Mouse (Mus musculus): ENCODE data around the gene Vdr.

Vdr gene

DNA sequence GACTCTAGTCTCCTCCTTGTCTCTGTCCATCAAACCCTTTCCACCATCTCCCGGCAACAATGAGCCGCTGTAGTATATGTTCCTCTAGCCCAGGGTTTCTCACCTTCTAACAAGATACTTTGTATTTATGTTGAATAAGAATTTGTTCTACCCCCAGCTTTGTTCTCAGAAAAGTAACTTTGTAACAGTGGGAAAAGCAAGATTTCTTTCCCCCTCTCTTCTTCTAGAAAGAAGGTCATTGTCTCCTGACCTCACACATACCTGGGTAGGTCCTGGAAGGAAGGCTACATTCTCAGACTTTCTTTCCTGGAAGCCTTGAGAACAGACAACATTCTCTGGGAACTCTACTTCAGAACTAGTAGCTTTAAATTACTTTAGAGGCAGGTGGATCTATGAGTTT is at the start of gene Vdr:
Gene Vdr (minus strand): TSS at position 101 of the 400 bp plus-strand sequence.
- no peak for DNase-seq

DNA sequence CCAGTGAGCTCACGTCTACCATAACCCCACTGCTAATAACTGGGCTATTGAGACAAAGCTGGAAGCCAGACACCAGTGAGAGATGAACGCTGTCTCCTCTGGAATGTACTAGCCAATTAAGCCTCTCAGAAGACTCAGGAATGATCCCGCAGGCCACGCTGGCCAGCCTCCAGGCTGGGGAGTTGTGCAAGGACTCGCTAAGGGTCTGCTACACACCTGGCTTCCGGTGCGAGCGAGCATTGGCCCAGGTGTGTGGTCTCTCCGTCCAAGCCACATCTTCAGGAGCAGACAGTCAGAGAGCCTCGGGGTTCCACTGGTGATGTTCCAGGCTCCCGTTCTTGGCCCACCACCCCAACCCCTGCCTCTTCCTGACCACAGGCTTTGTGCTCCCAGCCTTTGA is 46.0 kb upstream of the Vdr start:
- DNase-seq: no peak

- DNase-seq: no peak
Observed at GRCm38 (mm10) chr15:97955742-97956141, 45.3 kb upstream of the Vdr start.

DNA sequence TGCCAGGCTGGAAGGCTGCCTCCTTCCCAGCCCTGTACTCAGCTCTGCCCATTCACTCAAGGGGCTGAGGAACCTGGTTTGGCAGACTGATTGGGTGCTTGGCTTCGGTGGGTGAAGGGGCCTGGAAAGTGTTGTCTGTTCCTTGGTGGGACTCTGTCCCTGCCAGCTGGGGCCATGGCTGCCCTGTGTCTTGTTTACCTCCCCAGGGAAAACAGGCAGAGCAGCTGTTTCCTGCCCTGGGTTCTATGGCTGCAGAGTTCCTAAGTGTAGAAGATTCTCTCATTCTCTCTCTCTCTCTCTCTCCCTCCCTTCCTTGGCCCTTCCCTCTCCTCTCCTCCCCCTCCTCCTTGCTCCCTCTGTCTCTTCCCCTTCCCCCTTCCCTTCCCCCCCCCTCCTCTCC is 44.9 kb upstream of the Vdr start:
- DNase-seq: no peak

DNA sequence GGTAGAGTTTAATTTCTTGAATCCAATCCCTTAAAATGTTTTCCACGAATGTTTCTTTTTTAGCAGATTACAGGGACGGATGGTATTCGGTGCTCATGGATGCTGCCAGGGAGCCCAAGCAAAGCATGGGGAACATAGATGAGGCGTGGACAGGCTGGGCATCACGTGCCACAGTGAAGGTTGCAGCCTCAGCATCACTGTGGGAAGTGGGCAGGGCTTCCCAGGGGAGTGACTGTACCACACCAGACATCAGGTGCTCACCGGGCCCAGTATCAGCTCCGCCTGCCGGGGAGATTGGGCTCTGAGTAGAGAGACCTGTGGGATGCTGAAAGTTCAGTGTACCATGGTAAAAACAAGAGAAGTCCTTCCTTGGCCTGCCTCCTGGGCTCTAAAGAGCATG is 44.2 kb upstream of the Vdr start:
- DNase-seq: no peak

- DNase-seq: no peak
Observed at GRCm38 (mm10) chr15:97952889-97953189, 42.4 kb upstream of the Vdr start.

GRCm38 (mm10) chr15:97952137-97952888 is 41.9 kb upstream of the Vdr start:
- peak; percentile 56 to 58 for DNase-seq

DNA sequence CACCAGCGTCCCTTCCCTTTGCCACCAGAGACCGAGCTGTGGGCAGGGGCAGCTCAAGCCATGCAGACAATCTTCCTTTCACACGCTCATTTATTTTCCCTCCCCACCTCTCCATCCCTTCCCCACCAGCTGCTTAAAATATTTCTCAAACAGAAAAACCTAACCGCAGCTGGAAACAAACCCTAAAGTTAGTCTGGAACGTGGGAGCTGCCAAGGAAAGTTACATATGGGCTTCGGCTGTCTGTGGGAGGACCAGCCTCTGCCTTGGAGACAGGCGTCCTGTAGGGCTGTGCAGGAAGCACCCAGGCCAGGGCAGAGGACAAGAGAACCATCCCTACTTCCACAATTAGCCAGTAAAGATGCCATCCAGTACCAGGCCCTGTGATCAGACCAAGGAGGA is 39.8 kb upstream of the Vdr start:
- no peak for DNase-seq

DNA sequence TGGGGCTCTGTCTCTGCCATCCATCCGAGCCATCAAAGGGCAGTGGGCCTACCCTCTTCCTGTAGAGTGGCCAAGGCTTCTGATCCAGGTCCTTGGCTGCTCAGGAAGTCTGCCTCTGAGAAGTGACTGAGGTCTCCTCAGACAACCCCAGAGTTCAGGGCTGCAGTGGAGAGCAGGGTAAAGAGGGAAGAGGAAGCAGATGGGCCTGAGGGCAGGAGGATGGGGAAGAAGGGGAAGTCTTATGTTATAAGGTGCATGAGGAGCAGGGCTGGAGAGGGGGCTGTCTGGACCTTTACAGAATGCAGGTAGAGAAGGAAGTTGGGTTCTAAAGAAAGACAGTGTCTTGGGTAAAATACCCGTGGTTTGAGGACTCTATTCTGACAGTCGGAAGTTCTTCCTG is 39.3 kb upstream of the Vdr start:
- no peak for DNase-seq

- no peak for DNase-seq
Observed at GRCm38 (mm10) chr15:97948720-97949119, 38.3 kb upstream of the Vdr start.

GRCm38 (mm10) chr15:97945656-97946315 is 35.4 kb upstream of the Vdr start:
- DNase-seq: no peak

DNA sequence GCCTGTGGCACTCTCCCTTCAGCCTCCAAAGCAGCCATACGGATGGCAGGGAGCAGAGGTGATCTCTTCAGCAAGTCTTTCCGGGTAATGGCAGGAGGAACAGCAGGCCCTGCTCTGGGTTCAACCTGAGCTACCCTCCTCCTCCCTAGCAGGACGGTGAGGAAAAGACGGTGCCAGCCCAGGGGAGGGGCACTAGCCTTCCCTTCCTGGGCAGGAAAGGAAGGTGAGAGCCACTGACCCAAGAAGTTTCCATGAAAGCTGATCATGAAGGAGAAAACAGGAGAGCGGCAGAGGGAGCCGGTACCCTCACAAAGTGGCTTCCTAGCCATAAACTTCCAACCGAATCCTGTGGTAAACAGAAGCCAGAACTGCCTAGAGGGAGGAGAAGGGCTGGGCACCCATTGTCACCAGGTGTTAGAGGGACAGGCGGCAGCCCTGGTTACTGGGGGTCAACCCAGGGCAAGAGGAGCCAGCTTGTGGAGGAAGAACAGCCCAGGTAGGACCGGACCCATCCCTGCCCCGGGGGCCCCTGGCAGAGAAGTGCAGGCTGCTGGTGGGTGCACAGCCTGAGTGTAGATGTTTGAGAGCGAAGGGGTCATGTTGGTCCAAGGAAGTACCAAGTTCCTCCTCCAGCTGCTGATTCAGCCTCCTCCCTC is 34.6 kb upstream of the Vdr start:
- DNase-seq: no peak

DNA sequence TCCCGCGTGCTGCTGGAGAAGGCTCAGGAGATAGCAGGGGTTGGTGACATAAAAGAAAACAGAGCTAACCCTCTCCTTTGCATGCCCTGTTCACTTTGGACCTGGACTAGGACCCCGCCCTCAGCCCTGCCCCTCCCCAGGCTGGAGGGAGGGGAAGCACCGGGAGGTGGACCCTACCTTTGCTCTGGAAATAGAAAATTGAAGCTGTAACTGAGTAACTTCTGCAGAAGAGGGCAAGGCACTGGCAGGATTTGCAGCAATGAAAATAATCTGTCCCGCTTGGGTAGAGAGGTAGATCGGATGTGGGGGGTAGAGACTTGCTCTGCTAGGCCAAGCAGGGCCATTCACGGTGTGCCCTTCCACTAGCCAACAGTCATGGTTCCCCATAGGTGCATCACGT is 32.9 kb upstream of the Vdr start:
- DNase-seq: no peak

DNA sequence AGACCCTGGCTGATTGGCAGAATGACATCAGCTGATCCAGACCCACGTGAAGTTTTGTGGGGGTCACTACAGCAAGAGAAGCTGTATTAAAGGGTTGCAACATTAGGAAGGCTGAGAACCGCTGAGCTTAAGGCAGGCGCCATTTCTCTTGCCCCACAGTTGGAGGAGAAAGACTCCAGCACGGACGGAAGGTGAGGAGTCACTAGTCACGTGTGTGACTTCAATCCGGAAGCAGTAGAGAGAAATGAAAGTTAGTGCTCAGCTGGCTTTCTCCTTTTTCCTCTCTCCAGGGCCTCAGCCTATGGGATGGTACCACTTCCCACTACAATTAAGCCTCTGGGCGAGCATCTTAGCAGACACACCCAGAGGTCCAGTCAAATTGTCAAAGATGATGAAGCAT is 32.1 kb upstream of the Vdr start:
- no peak for DNase-seq

DNA sequence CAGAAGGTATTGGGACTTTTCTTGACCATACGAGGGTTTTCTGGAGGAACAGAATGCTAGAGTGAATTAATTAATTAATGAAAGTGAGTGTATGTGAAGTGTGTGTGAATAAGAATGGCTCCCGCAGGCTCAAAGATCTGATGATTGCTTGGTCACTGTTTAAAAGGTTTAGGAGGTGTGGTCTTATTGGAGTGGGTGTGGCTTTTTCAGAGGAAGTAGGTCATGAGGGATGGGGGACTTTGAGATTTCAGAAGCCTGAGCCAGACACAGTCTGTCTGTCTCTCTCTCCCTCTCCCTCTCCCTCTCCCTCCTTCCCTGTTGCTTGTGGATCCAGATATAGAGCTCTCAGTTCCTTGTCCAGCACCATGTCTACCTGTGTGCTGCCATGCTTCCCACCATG is 30.9 kb upstream of the Vdr start:
- DNase-seq: no peak

- no peak for DNase-seq
Observed at GRCm38 (mm10) chr15:97940088-97940487, 29.7 kb upstream of the Vdr start.

DNA sequence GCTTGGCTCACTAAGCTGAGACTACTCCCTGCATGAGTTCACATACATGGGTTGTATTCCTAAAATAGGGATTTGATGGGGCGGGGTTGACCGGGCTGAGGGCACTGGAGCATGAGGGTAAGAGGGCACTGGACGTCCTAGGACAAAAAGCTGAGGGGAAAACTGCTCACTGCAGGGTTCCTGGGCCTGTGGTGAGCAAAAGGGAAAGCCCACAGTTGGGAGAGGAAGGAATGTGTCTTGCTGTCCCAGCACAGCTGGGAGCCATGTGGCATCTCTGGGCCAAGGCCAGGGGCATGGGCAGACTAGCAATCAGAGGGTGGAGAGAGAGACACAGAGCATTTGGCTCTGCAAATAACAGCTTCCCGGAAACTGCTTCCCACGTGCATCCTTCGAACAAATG is 28.1 kb upstream of the Vdr start:
- DNase-seq: no peak

- no peak for DNase-seq
Observed at GRCm38 (mm10) chr15:97932441-97932840, 22.0 kb upstream of the Vdr start.

DNA sequence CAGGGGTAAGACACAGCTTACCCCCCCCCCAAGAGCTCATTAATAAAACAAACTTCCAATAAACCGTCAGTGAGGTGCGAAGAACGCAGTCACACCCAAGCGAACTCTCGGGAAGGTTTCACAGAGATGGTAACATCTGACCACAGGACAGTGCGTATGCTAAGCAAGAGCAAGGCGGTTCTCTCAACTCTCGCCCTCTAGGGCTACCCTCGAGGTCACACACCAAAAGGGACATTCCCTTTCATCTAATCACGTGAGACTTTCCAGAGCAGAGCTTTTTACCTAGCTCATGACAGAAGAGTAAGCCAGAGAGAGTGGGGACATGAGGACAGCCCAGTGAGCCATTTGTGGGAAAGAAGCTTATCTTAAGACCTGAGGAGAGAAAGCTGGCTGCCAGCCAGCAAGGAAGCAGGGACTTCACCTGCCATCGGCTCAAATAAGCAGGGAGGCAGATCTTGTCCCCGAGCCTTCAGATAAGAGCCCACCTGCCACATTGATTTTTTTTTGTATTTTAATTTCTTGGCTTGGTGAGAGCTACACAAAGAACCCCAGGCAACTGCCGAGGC is 18.9 kb upstream of the Vdr start:
- DNase-seq: no peak

GRCm38 (mm10) chr15:97927821-97928220 is 17.4 kb upstream of the Vdr start:
- no peak for DNase-seq

DNA sequence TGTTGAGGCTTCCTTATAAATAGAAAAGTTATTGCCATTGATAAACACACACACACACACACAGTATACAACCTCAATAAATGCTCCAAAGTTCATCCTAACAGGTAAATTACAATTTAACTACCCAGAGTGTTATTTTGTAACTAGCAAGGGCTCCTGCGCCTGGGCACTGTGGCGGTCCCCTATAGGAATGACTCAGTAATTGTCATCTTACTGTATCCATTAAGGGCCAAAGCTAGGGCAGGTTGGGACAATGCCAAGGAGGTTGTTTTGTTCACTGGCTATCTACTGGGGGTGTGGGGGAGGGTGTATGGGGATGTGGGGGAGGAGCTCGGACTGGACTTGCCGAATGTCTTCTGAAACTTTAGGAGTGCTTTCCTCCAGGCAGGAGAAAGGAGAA is 16.6 kb upstream of the Vdr start:
- no peak for DNase-seq

- DNase-seq: no peak
Observed at GRCm38 (mm10) chr15:97922421-97922820, 12.0 kb upstream of the Vdr start.

DNA sequence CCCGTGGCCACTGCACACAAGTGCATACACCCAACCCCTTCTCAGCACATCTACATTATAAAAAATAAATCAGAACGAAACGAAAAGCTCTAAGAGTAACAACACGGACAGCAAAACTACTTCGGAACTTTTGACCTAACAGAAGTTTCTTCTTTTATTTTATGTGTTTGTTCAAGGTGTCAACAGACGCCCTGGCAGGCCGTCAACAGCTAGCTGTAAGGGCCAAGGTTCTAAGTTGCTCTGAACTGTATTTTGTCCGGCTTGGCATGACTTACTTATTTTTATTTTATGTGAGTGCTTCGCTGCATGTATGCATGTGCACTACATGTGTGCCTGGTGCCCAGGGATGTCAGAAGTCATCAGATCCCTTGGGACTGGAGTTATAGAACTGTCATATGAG is 11.4 kb upstream of the Vdr start:
- no peak for DNase-seq

GRCm38 (mm10) chr15:97920306-97920705 is 9.9 kb upstream of the Vdr start:
- DNase-seq: no peak
